Mouse (Mus musculus) CH12.LX (cell line): ENCODE data around the gene Wars. TPM values are rescaled to one million over a fixed set of nuclear protein-coding genes. Genes with fewer than 3 reads are reported as not detected.

Experiments used
- DNase-seq: peaks from one replicate; pipeline ENCODE4 v3.0.0-alpha.2; 2013; ENCODE audit errors: extremely low read depth
- H3K27ac ChIP-seq: 2 replicates; pipeline ENCODE4 v1.5.1; 2012; ENCODE audit warnings: low read depth, mild to moderate bottlenecking, control low read depth, moderate library complexity; ENCODE audit not compliant: insufficient read depth
- H3K27me3 ChIP-seq: replicated peaks from 2 replicates; pipeline ENCODE3; 2012; ENCODE audit warnings: inconsistent platforms
- H3K36me3 ChIP-seq, 2 experiments: replicated peaks in 1 of 2; 2 replicates each; pipeline versions ENCODE3 to v1.6.1; 2012; ENCODE audit warnings: inconsistent platforms in 1 of 2, low read length in 1 of 2, mild to moderate bottlenecking in 1 of 2, mixed read lengths in 1 of 2, moderate library complexity in 1 of 2; ENCODE audit not compliant: control insufficient read depth in 1 of 2, insufficient read depth in 1 of 2
- H3K4me1 ChIP-seq, 2 experiments: 2 replicates each; pipeline ENCODE4 v1.6.1; 2012; ENCODE audit warnings: inconsistent platforms in 1 of 2, moderate library complexity in 1 of 2; ENCODE audit not compliant: insufficient read depth in 2 of 2, control insufficient read depth in 1 of 2
- H3K4me2 ChIP-seq: 2 replicates; pipeline ENCODE4 v1.6.1; 2012; ENCODE audit warnings: low read depth, mild to moderate bottlenecking, control low read depth; ENCODE audit not compliant: poor library complexity, insufficient read depth, severe bottlenecking
- H3K4me3 ChIP-seq, 3 experiments: fragments of 150-350 bp in 1 of 3; sonication (generic) in 1 of 3; replicated peaks in 1 of 3; 2 replicates each; pipeline versions ENCODE3 to v1.5.1; 2011 to 2012; ENCODE audit warnings: low read depth in 2 of 3, low read length in 2 of 3, mild to moderate bottlenecking in 2 of 3, moderate library complexity in 2 of 3, control low read depth in 1 of 3, improper control_type of control experiment in 1 of 3, inconsistent platforms in 1 of 3, mixed read lengths in 1 of 3; ENCODE audit not compliant: poor library complexity in 1 of 3
- H3K79me2 ChIP-seq: replicated peaks from 2 replicates; pipeline ENCODE4 v1.6.1; 2012; ENCODE audit warnings: mild to moderate bottlenecking, moderate library complexity; ENCODE audit not compliant: control insufficient read depth, poor library complexity, insufficient read depth, severe bottlenecking; ENCODE audit errors: extremely low read depth
- H3K9ac ChIP-seq: 2 replicates; pipeline ENCODE4 v1.6.1; 2012; ENCODE audit warnings: low read depth, mild to moderate bottlenecking, control low read depth, moderate library complexity; ENCODE audit not compliant: insufficient read depth
- H3K9me3 ChIP-seq: replicated peaks from 2 replicates; pipeline ENCODE3; 2012; ENCODE audit warnings: low read length, inconsistent platforms, mixed read lengths
- BHLHE40 ChIP-seq: IDR thresholded peaks from 2 replicates; pipeline ENCODE4 v1.6.1; 2011; ENCODE audit warnings: mild to moderate bottlenecking, low read depth, low read length, improper control_type of control experiment
- CHD2 ChIP-seq: IDR thresholded peaks from 2 replicates; pipeline ENCODE4 v1.6.1; 2011; ENCODE audit warnings: low read length, improper control_type of control experiment
- CTCF ChIP-seq, 2 experiments: IDR thresholded peaks in 1 of 2; conservative IDR thresholded peaks in 1 of 2; 2 replicates each; pipeline ENCODE4 v1.5.1; 2011 to 2012; ENCODE audit warnings: low read depth in 2 of 2, low read length in 2 of 2, improper control_type of control experiment in 1 of 2, inconsistent platforms in 1 of 2, mild to moderate bottlenecking in 1 of 2, moderate library complexity in 1 of 2
- EP300 ChIP-seq: IDR thresholded peaks from 2 replicates; pipeline ENCODE4 v1.6.1; 2011; ENCODE audit warnings: low read length, improper control_type of control experiment
- ETS1 ChIP-seq: conservative IDR thresholded peaks from 2 replicates; pipeline ENCODE4 v1.6.1; 2012; ENCODE audit warnings: low read depth, mild to moderate bottlenecking, inconsistent platforms, low read length, improper control_type of control experiment, moderate library complexity
- GABPA ChIP-seq: IDR thresholded peaks from 2 replicates; pipeline ENCODE4 v1.6.1; 2012; ENCODE audit warnings: low read depth, low read length, improper control_type of control experiment, inconsistent platforms; ENCODE audit not compliant: insufficient replicate concordance
- JUN ChIP-seq: IDR thresholded peaks from 2 replicates; pipeline ENCODE4 v1.6.1; 2011; ENCODE audit warnings: low read depth, mild to moderate bottlenecking, low read length, improper control_type of control experiment, moderate library complexity; ENCODE audit not compliant: insufficient read depth
- JUND ChIP-seq: conservative IDR thresholded peaks from 2 replicates; pipeline ENCODE4 v1.6.1; 2011; ENCODE audit warnings: low read depth, low read length, improper control_type of control experiment
- KAT2A ChIP-seq: IDR thresholded peaks from 2 replicates; pipeline ENCODE4 v1.6.1; 2012; ENCODE audit warnings: low read length, improper control_type of control experiment, inconsistent platforms; ENCODE audit not compliant: insufficient replicate concordance
- MAX ChIP-seq: IDR thresholded peaks from 2 replicates; pipeline ENCODE4 v1.6.1; 2011; ENCODE audit warnings: low read length, improper control_type of control experiment
- MAZ ChIP-seq: IDR thresholded peaks from 2 replicates; pipeline ENCODE4 v1.6.1; 2012; ENCODE audit warnings: low read depth, mild to moderate bottlenecking, inconsistent platforms, low read length, improper control_type of control experiment, moderate library complexity
- MYC ChIP-seq: IDR thresholded peaks from 2 replicates; pipeline ENCODE4 v1.6.1; 2011; ENCODE audit warnings: low read depth, mild to moderate bottlenecking, improper control_type of control experiment, low read length
- NRF1 ChIP-seq: IDR thresholded peaks from 2 replicates; pipeline ENCODE4 v1.6.1; 2014; ENCODE audit warnings: low read depth, mild to moderate bottlenecking, inconsistent platforms, low read length, improper control_type of control experiment, moderate library complexity
- PAX5 ChIP-seq: IDR thresholded peaks from 2 replicates; pipeline ENCODE4 v1.6.1; 2012; ENCODE audit warnings: low read length, inconsistent platforms, mixed read lengths
- POLR2AphosphoS2 ChIP-seq: IDR thresholded peaks from 2 replicates; pipeline ENCODE4 v1.6.1; 2011; ENCODE audit warnings: low read depth, low read length, improper control_type of control experiment
- SIN3A ChIP-seq: IDR thresholded peaks from 2 replicates; pipeline ENCODE4 v1.6.1; 2012; ENCODE audit warnings: low read length, improper control_type of control experiment, inconsistent platforms
- SMC3 ChIP-seq: IDR thresholded peaks from 2 replicates; pipeline ENCODE4 v1.6.1; 2011; ENCODE audit warnings: low read depth, low read length, improper control_type of control experiment
- TBP ChIP-seq: conservative IDR thresholded peaks from 2 replicates; pipeline ENCODE4 v1.6.1; 2011; ENCODE audit warnings: low read depth, low read length, improper control_type of control experiment
- USF1 ChIP-seq: IDR thresholded peaks from 2 replicates; pipeline ENCODE4 v1.6.1; 2014; ENCODE audit warnings: low read depth, mild to moderate bottlenecking, inconsistent platforms, low read length, improper control_type of control experiment
- ZC3H11A ChIP-seq: IDR thresholded peaks from 2 replicates; pipeline ENCODE4 v1.6.1; 2012; ENCODE audit warnings: low read depth, mild to moderate bottlenecking, inconsistent platforms, low read length, improper control_type of control experiment
- ZKSCAN1 ChIP-seq: IDR thresholded peaks from 2 replicates; pipeline ENCODE4 v1.6.1; 2012; ENCODE audit warnings: low read depth, inconsistent platforms, low read length, improper control_type of control experiment, borderline replicate concordance
- ZMIZ1 ChIP-seq: IDR thresholded peaks from 2 replicates; pipeline ENCODE4 v1.6.1; 2012; ENCODE audit warnings: low read depth, mild to moderate bottlenecking, inconsistent platforms, low read length, improper control_type of control experiment
- ZNF384 ChIP-seq: IDR thresholded peaks from 2 replicates; pipeline ENCODE4 v1.6.1; 2012; ENCODE audit warnings: low read depth, low read length, improper control_type of control experiment, inconsistent platforms
- dilution Hi-C: fragments of 300-500 bp; cut with MboI; formaldehyde crosslinking; loops from 2 replicates; pipeline ENCODE4 v1.14.3; 2020; ENCODE audit warnings: low sequenced_read_pairs; ENCODE audit not compliant: extremely low pct_unique_long_range_greater_than_20kb, extremely low pct_ligation_motif_present
- in situ Hi-C: fragments of 300-500 bp; cut with MboI; formaldehyde crosslinking; loops from 3 replicates; pipeline ENCODE4 v1.14.3; 2019; ENCODE audit warnings: low sequenced_read_pairs, low pct_ligation_motif_present, low pct_unique_long_range_greater_than_20kb, mixed read lengths
- polyA plus RNA-seq: library from polyadenylated mRNA; unstranded; fragments of >175 nt; gene quantifications from 2 replicates; pipeline ENCODE4 v1.2.1, GENCODE M21; 2012; ENCODE audit warnings: low read depth; ENCODE audit not compliant: insufficient read length
- total RNA-seq, 2 experiments: library from RNA; depleted of rRNA; stranded (reverse); fragments of 300-350 nt in 1 of 2; fragments of >200 nt in 1 of 2; gene quantifications; 2 replicates each; pipeline ENCODE4 v1.2.3; 2012 to 2014

Gene Wars
- total and polyA plus RNA-seq, 3 experiments = 73.5 to 93.5 (median 88.0) TPM

DNA sequence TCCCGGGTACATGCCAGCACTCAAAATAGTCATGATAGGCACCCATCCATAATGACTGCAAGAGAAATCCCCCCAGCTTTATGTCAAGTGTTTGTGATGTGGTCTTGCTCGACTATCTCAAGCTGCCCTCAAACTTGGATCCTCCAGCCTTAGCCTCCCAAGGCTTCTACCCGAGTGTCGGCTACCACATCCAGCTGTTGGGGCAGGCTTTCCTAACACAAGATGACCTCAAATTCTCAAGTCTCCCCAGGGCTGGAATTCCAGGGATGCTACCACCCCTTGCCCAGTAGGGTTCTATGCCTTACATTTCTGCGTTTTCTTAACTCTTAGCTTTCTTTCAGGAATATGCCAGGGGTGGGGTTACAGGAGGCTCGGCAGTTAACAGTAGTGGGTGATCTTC is 63.6 kb downstream of the Wars start:
- H3K4me2 ChIP-seq = no peak overlapping the region
- no peak overlapping the region for H3K27ac ChIP-seq
- peaks cover 0 to 12% of the 10 kb centered on the region in 2 experiments; a peak in 3 of 4 replicates for H3K4me1 ChIP-seq
- peaks cover 8 to 72% of the 10 kb centered on the region in 2 experiments for H3K36me3 ChIP-seq
- H3K9ac ChIP-seq = no peak overlapping the region
- in situ Hi-C loops = no loop called here
- no peak for TF ChIP-seq SIN3A
- TF ChIP-seq USF1 = no peak
- TF ChIP-seq ZKSCAN1 = no peak
- TF ChIP-seq PAX5 = no peak
- TF ChIP-seq CHD2 = no peak
- TF ChIP-seq CTCF (conservative IDR thresholded peaks at IDR 0.05 in 1 of 2, IDR thresholded peaks at IDR 0.05 in 1 of 2; ENCODE audit: low read depth in 2 of 2, low read length in 2 of 2) = no peak
- no peak for TF ChIP-seq ETS1
- peaks cover 3% of the 10 kb centered on the region for H3K9me3 ChIP-seq
- H3K4me3 ChIP-seq = no peak overlapping the region
- dilution Hi-C loops = no loop called here
- DNase-seq = no peak
- no peaks in the 10 kb centered on the region for H3K27me3 ChIP-seq
- no peaks in the 10 kb centered on the region for H3K79me2 ChIP-seq

GRCm38 (mm10) chr12:108829636-108830035 is 64.3 kb downstream of the Wars start:
- in situ Hi-C loops = no loop called here
- Histone ChIP-seq H3K36me3 (peaks cover 8 to 77% of the 10 kb centered on the region in 2 experiments), H3K9ac (no peak overlapping the region), H3K79me2 (no peaks in the 10 kb centered on the region), H3K4me3 (no peak overlapping the region), H3K27me3 (no peaks in the 10 kb centered on the region)
- dilution Hi-C loops = no loop called here
- no peak for TF ChIP-seq SMC3
- TF ChIP-seq ZMIZ1 = no peak
- no peak for TF ChIP-seq JUN
- TF ChIP-seq TBP = no peak
- no peak for TF ChIP-seq CHD2
- TF ChIP-seq NRF1 = no peak
- no peak for TF ChIP-seq MAX
- TF ChIP-seq MYC = no peak
- no peak for TF ChIP-seq EP300
- TF ChIP-seq MAZ = no peak
- no peak for TF ChIP-seq BHLHE40
- TF ChIP-seq SIN3A = no peak
- TF ChIP-seq KAT2A = no peak
- no peak for TF ChIP-seq ZC3H11A
- no peak for TF ChIP-seq GABPA
- no peak for TF ChIP-seq JUND
- TF ChIP-seq POLR2AphosphoS2 = no peak
- no peak for TF ChIP-seq ZNF384
- TF ChIP-seq, all 38 proteins: peak for 0
- Histone ChIP-seq H3K27ac (no peak overlapping the region), H3K4me1 (peaks cover 0 to 6% of the 10 kb centered on the region in 2 experiments; a peak in 1 of 4 replicates), H3K9me3 (peaks cover 3% of the 10 kb centered on the region), H3K4me2 (no peak overlapping the region)
- DNase-seq = no peak
